ENCODE assay signal across 9 mouse cellular contexts in the genomic region with DNA sequence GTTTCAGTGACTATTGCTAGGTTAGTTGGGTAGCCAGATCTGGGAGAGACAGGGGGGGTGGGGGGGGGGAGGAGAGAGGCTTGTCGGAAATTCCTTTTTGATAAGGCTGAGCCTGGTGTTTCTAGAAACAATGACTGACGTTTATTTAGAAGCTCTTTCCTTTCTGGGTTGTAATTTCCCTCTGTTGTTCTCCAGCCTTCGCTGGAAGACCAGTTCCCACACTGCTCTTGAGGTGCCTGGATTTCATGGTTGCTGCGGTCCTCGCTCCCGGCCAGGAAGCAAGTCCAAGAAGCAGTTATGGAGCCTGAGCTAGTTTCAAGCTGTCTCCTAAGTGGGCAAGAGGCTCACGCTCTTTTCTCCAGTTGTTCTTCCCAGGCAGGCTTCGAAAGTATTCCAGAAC. TPM values are rescaled to one million over a fixed set of nuclear protein-coding genes. Genes with fewer than 3 reads are reported as not detected.
DNase-seq lines count a peak whose midpoint lies in the region; ATAC-seq and TF ChIP-seq lines count a peak whose summit lies in the region.
"Had no signal": no experiment of that assay in that cellular context is flagged by ENCODE, and none has a peak within 500 bp of the region (broad histone marks: within the 10 kb centered on the region; RNA-seq: fewer than 3 reads in every experiment).

No protein-coding gene starts in this region.

- H3K4me2 ChIP-seq in neural tube, embryonic 15.5 days = peak overlapping the region; percentile 82

- 31% methylated on average over 8 of the region's 8 CpGs for WGBS in lung, adult 2 months
- WGBS in neural tube, embryonic 15.5 days = 35% methylated on average over 8 of the region's 8 CpGs

- DNase-seq in heart, postnatal 36 days = peak; percentile 7 to 23
- DNase-seq in lung, adult 2 months = no peak
- no peak for DNase-seq in embryo, embryonic 10.5 days (ENCODE audit: low spot score)
- no peak for DNase-seq in adrenal gland, postnatal 36 days
- no peak for DNase-seq in thymus, adult 18-20 months
- DNase-seq: kidney, postnatal 25 days had no signal

- peak overlapping the region; percentile 90 for H3K4me3 ChIP-seq in megakaryocyte, embryonic 14.5 days (replicated peaks)
- peak overlapping the region; percentile 68 for H3K4me3 ChIP-seq in lung, adult 2 months (replicated peaks; ENCODE audit: extremely low read depth, low read depth, low read length)
- H3K4me3 ChIP-seq in neural tube, embryonic 15.5 days (replicated peaks) = no peak overlapping the region

- H3K4me1 ChIP-seq in megakaryocyte, embryonic 14.5 days = peaks cover 27% of the 10 kb centered on the region
- H3K4me1 ChIP-seq in lung, adult 2 months (ENCODE audit: control insufficient read depth, insufficient read depth, low read length) = peaks cover 8% of the 10 kb centered on the region; the same call in 1 of the 2 replicates
- peaks cover 38% of the 10 kb centered on the region for H3K4me1 ChIP-seq in neural tube, embryonic 15.5 days

- no peak for TF ChIP-seq CTCF in lung, adult 2 months (IDR thresholded peaks at IDR 0.05; ENCODE audit: insufficient read depth, low read length)

- H3K27ac ChIP-seq in neural tube, embryonic 15.5 days (replicated peaks) = no peak overlapping the region

- H3K36me3 ChIP-seq in megakaryocyte, embryonic 14.5 days (replicated peaks; ENCODE audit: low read length) = no peaks in the 10 kb centered on the region
- no peaks in the 10 kb centered on the region for H3K36me3 ChIP-seq in neural tube, embryonic 15.5 days

- peak; percentile 78; the same call in 1 of the 2 replicates for TF ChIP-seq POLR2A in lung, adult 2 months (IDR thresholded peaks at IDR 0.05; ENCODE audit: borderline replicate concordance, extremely low read depth, low read depth, low read length)

- H3K9ac ChIP-seq in neural tube, embryonic 15.5 days (replicated peaks) = no peak overlapping the region

- no peak for ATAC-seq in megakaryocyte, adult 5-6 weeks (ENCODE audit: poor library complexity, severe bottlenecking)
- ATAC-seq in neural tube, embryonic 15.5 days (ENCODE audit: low FRiP score) = no peak

- peaks cover 96% of the 10 kb centered on the region for H3K27me3 ChIP-seq in megakaryocyte, embryonic 14.5 days (replicated peaks)
- peaks cover 49% of the 10 kb centered on the region for H3K27me3 ChIP-seq in neural tube, embryonic 15.5 days (replicated peaks)

- intact Hi-C loops in heart, postnatal 36 days (cut with DNase I) = loop anchor here (2.0 kb wide), 1 partner anchor 25 kb away; no protein-coding TSS in a partner anchor

- peaks cover 40% of the 10 kb centered on the region for H3K9me3 ChIP-seq in megakaryocyte, embryonic 14.5 days
- 0 out of 2 replicates have a peak, but pooled peaks cover 3% of the 10 kb centered on the region for H3K9me3 ChIP-seq in neural tube, embryonic 15.5 days (replicated peaks)

RNA-seq across cellular contexts. Expression of gene Tox2, which starts 1.0 kb away (rescaled TPM):
- 4.5 and 36.8 TPM in 2 replicates for polyA plus RNA-seq in megakaryocyte, embryonic 14.5 days (2012; ENCODE audit: insufficient read depth, low replicate concordance)
- total RNA-seq in megakaryocyte, adult 5-6 weeks (2015) = not detected in 2 replicates
- not detected in 2 replicates for total RNA-seq in megakaryocyte, adult 5-6 weeks (2017)
- 1 to 10 TPM; 1.0 to 1.4 TPM for total RNA-seq in heart, postnatal 36 days (2021)
- polyA plus RNA-seq in lung, adult 2 months (2012; rRNA removed) = 34.2 and 58.0 TPM in 2 replicates
- 20.8 and 23.4 TPM in 2 replicates for polyA plus RNA-seq in neural tube, embryonic 15.5 days (2015; fragmentation: Nextera tagmentation; extraction: Ambion mirVana)
- 10 to 100 TPM in 1 of 2 experiments, 1 to 10 TPM in 1; 1.6 to 12.0 TPM for total RNA-seq in adrenal gland, postnatal 36 days (2021)

Comparison
In these comparisons a context has a peak if more than half of its experiments do, and no peak if none do; other contexts are left out.
1. DNase-seq: peak in heart, postnatal 36 days (2 of 2); none in lung, adult 2 months (single experiment), embryo, embryonic 10.5 days (single experiment), adrenal gland, postnatal 36 days (0 of 2) and thymus, adult 18-20 months (0 of 2).